Mouse (Mus musculus): ENCODE measurements at regions not wholly inside any gene's neighbourhood (a gene's known extent, or its start where the extent isn't known, plus 50 kb on each side); places are given as distances from the start of the nearest gene placed in this dataset.

GRCm38 (mm10) chr12:7918385-7918784 is 59.1 kb upstream of the Apob start:
- Histone ChIP-seq H3K9me3 (no peaks in the 10 kb centered on the region), H3K4me3 (no peak overlapping the region), H3K4me2 (no peak overlapping the region), H3K36me3 (no peaks in the 10 kb centered on the region), H3K27ac (no peak overlapping the region), H3K9ac (no peak overlapping the region), H3K4me1 (replicated peaks) (no peaks in the 10 kb centered on the region), H3K27me3 (no peaks in the 10 kb centered on the region)
- 83% methylated on average over 1 of the region's 1 CpGs for WGBS
- no peak for ATAC-seq (ENCODE audit: low FRiP score)

DNA sequence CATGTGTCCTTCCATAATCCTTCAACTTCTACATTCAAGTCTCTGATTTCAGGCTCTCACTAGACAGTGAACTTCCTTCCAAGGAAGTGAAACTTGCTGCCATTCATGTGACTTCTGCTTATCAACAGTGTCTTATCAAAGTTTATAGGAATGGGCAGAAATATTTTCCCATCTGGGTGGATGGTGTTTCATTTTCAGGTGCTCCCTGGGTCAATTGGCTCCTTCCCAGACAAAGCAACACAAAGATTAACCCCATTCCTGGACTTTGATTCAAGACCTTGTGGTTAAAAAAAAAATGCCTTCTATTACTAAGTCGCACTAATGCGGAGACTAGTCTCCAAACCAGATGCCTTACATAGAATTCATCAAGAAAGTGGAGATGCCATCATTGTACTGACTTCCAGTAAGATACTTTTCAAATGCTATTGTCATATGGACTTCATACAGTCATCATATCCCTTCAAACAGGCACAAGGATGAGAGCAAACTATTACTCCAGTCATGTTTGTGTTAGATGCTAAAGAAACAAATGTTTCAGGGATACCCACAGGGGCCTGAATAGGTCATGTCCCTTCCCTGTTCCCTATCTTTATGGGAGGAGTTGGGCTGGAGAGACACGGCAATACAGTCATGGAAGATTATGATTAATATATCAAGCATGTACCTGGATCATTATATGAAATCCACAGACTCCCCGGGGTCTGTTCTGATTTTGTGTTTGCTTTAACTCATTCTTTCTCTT is 58.3 kb upstream of the Apob start:
- H3K36me3 ChIP-seq = no peaks in the 10 kb centered on the region
- H3K4me2 ChIP-seq = no peak overlapping the region
- H3K27ac ChIP-seq = no peak overlapping the region
- H3K4me1 ChIP-seq (replicated peaks) = no peaks in the 10 kb centered on the region
- no peaks in the 10 kb centered on the region for H3K27me3 ChIP-seq
- no peak overlapping the region for H3K4me3 ChIP-seq
- no peak for ATAC-seq (ENCODE audit: low FRiP score)
- no peak overlapping the region for H3K9ac ChIP-seq
- WGBS = 81% methylated on average over 4 of the region's 4 CpGs
- H3K9me3 ChIP-seq = no peaks in the 10 kb centered on the region

- H3K27me3 ChIP-seq = no peaks in the 10 kb centered on the region
- no peak overlapping the region for H3K9ac ChIP-seq
- H3K4me1 ChIP-seq (replicated peaks) = no peaks in the 10 kb centered on the region
- no peaks in the 10 kb centered on the region for H3K36me3 ChIP-seq
- H3K4me3 ChIP-seq = no peak overlapping the region
- H3K27ac ChIP-seq = no peak overlapping the region
- no peaks in the 10 kb centered on the region for H3K9me3 ChIP-seq
- ATAC-seq (ENCODE audit: low FRiP score) = no peak
- no peak overlapping the region for H3K4me2 ChIP-seq
- WGBS = 78% methylated on average over 2 of the region's 2 CpGs
These were observed 57.6 kb upstream of the Apob start for GRCm38 (mm10) chr12:7919709-7920324.

DNA sequence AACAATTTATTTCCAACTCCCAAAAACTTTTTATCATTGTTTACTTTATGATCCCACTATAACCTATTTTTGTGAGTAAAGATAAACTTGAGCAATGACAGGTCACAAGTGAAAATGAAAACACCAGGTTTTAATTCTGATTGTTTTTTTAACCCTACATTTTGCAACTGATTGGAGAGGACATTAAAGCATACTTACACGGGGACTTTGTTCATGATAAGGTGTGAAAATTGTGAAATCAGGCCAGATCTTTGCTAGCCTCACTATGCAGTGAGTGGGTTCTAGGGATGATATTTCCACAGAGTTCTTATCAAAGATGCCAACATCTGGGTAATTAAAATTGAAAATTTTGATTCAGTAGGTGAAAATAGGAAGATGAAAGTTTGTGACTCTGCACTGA is 56.6 kb upstream of the Apob start:
- H3K9ac ChIP-seq = no peak overlapping the region
- H3K27me3 ChIP-seq = no peaks in the 10 kb centered on the region
- no peaks in the 10 kb centered on the region for H3K4me1 ChIP-seq (replicated peaks)
- H3K4me2 ChIP-seq = no peak overlapping the region
- no peaks in the 10 kb centered on the region for H3K9me3 ChIP-seq
- 89% methylated on average over 1 of the region's 1 CpGs for WGBS
- no peak overlapping the region for H3K27ac ChIP-seq
- H3K36me3 ChIP-seq = no peaks in the 10 kb centered on the region
- H3K4me3 ChIP-seq = no peak overlapping the region
- no peak for ATAC-seq (ENCODE audit: low FRiP score)
